Mouse (Mus musculus) adrenal gland, postnatal 4 days (tissue): ENCODE data around the gene Kdm7a. TPM values are rescaled to one million over a fixed set of nuclear protein-coding genes. Genes with fewer than 3 reads are reported as not detected.
A peak's percentile ranks its signal among the peaks of the same experiment; 100 is the strongest.

Experiments
- DNase-seq, 2 experiments: peaks; one replicate each; pipeline ENCODE4 v3.0.0; 2021 to 2022; ENCODE audit warnings: low spot score in 2 of 2, mixed read lengths in 2 of 2
- long read RNA-seq, 2 experiments: library from polyadenylated mRNA; stranded (forward); transcript quantifications; one replicate each; pipeline ENCODE4 v2.0.0; 2021
- total RNA-seq, 2 experiments: library from RNA; stranded (reverse); gene quantifications; 2 replicates each; pipeline ENCODE4 v1.2.3; 2021

Kdm7a gene
- total RNA-seq: 10 to 100 TPM; 15.3 to 17.6 TPM
- long read RNA-seq, experiment 1, partial matches to known transcripts: 1 of 2 reads
- long read RNA-seq, experiment 1, other reads (novel, unspliced or antisense): 1 of 2 reads
- long read RNA-seq, experiment 2, full-length matches to known transcripts: 1 of 9 reads
- long read RNA-seq, experiment 2, partial matches to known transcripts: 1 of 9 reads
- long read RNA-seq, experiment 2, other reads (novel, unspliced or antisense): 7 of 9 reads

DNA sequence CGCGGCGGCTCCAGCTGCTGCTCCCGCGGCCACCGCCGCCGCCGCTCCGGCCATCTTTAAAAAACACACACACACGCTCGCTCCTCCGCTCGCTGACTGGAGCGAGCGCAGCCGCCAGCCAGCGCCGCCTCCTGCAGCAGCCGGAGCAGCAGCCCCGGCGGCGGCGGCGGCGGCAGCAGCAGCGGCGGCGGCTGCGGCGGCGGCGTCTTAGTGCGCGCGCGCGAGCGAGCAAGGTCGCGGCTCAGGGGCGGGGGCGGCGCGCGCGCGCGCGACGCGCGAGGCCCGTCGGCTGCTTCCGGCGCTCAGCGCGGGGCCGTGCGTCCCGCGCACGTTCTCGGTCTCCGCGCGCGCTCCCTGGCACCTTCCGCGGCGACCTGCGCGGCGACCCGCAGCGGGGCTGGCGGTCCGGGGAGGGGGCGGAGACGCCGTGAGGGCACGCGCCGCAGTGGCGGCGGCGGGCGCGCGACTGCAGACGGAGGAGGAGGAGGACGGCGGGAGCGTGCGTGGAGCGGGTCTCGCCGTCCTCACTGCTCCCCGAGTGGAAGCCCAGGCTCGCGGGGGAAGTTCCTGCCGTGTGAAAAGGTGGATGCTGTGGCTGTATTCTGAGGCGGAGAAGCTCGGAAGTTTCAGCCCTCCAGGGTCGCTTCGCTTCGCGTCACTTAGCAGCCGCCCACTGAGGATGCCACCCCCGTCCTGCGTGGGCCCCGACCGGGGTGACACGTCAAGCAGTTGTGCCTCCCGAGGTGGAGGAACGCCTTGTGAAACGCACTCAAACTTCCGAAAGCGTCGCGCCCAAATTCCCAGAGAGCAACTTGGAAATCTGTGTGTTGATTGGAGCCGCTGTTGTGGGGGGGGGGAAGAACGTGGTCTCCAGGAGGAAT lies at the start of gene Kdm7a:
Kdm7a (minus strand) TSS at position 209 of the 881 bp plus-strand sequence.
- peak; percentile 70 to 72 for DNase-seq

DNA sequence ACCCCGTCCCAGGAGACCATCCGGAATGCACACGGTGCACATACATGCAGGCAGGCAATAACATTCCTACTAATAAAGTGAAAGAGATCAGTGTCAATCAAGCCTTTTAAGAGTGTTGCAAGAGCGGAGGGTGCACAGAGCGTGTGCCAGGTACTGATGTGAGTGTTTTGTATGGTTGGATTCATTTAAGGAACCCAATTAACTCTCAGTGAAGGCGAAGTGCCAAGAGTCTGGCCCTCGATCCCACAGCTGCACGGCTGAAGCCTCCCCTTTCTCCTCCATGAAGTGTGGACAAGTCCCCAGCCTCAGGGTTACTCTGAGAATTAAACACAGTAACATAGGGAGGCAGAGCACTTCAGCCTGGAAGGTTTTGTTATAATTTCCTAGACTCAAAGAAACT lies 48.7 kb upstream of the Kdm7a start:
- no peak for DNase-seq

DNA sequence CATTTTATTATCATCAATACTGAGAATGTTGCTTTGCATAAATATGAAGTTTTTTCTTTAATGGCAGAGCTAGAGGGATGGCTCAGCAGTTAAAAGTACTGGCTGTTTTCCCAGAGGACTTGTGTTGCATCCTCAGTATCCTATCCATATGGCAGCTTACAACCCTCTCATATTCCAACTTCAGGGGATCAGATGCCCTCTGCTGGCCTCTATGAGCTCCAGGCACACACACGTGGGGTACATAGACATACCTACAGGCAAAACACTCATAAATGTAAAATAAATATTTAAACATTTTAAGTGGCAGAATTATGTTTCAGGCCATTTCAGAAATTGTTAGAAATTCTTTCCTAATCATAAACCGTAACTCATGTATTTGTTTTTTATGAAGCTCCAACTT lies 43.5 kb upstream of the Kdm7a start:
- DNase-seq: no peak

DNA sequence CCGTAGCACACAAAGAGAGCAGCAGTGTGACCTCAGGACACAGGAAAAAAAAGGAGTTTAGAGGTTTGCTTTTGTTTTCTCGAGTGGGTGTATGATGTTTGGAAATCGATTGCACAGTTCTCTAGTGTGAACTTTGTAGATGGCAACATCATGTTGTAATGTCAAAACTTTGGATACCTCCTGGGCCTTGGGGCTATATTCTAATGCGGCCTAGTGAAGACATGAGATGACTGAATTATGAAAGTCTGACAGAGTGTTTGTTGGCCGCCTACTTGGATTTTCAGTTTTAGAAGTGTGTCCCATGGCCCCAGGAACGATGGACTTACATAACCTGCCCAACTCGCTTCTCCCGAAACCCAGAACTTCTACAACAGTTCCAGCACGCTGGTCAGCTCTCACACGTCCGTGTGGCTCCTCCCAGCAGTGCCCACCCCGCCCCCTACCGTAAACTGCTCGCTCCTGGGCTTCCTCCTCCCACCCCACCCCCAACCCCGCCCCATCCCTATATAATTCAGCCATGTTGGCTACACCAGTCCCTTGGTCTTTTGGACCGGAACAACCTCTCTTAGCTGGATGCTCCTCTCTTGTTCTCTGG lies 42.7 kb upstream of the Kdm7a start:
- DNase-seq: no peak

DNA sequence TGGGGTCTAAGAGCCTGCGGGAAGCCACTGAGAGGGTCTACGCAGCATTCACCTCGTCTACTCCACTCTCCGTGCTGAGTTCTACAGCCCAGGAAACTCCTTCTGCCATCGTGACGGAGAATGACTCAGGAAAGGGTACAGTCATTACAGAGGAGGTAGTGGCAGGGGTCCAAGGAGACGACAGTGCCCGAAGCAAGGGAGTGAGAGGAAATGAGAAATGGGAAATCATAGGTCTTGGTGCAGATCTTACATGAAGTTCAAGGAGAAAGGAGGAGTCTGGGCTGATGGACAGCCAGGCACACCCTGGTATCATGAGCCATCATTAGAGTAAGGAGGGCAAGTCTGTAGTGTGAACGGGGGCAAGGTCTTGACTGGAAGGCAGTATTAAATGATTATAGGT lies 37.5 kb upstream of the Kdm7a start:
- DNase-seq: no peak

DNA sequence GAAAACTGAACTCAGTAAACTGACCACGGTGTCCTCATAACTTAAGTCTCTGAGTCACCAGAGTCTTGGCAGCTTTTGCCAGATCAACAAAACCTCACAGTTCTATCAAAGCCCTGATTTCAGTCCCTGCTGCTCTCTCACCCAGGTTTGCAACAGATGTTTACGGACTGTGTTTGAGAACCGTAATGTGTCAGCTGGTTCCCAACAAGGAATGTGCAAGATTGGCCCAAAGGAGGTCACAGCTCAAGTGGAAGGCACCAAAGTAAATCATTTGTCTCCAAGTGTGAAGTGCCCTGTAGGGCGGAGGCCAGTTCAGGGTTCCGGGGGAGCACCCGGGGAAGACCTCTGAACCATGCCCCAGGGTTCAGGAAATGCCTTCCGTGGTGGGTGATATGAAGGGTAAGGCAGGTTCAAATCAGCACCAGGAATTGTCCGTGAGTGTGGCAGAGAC lies 36.9 kb upstream of the Kdm7a start:
- DNase-seq: no peak

DNA sequence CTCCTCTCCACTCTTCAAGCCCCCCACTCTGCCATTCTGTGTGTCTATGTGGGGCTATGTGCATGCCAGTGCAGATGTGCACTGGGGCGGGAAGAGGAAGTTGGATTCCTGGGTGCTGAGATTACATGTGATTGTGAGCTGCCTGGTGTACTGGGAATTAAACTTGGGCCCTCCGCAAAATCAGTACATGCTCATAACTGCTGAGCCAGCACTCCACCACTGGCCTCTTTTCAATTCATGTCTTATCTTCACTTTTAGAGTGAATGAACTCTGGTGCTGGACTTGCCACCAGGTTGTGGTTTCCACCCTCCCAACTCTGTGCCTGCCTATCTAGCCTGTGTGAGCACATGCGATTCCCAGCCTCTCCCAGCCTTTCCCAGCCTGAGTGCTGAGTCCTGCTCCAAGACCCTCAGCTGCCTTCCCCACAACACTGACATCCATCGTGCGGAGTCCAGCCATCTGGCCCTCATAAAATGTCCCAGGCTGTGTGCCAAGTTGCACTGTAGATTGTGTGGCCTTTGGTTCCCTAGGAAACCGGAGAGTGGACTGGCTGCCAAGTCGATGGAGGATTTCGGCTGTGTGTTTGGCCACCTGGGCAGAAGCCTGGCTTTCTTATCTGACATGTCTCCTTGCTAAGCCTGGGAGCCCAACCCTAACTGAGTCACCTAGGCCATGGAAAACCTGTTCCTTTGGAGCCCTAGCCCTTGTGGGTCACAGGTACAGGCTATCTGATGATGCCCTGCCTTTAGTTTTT lies 36.3 kb upstream of the Kdm7a start:
- peak; percentile 43 to 66 for DNase-seq

DNA sequence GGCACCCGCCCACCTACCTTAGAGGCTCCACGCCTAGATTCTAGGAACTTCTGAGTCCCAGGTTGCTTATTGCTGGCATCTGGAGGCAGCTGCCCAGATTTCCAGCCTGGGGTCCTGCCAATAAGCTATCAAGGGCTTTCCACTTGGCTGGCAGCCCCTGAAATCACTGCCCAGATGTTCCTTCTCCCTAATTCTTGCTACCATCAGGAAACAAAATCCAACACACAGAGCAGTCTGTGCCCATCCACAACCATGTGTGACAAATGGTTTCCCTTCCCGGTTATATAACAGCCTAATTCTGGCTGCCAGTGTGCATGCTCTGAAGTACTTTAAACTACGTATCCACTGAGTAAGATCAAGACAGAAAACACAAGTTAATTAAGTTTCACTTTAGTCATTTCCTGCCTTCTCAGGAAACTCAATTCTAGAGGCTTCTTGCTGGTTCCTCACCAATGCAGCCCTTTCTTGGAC lies 34.9 kb upstream of the Kdm7a start:
- no peak for DNase-seq

DNA sequence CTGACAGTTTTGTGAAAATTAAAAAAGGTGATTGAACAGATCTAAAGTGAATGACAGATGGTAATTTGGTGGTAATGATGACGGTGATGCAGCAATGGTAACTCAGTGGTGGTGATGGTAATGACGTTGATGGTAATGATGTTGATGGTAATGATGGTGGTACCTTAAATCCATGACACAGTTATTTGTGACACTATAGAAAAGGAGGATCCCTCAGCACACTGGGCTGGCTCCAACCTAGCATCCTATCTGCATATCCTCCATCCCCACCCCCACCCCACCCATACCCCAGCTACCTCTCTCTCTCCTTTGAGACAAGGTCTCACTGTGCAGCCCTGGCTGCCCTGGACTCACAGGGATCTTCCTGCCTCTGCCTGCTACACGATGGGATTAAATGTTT lies 34.4 kb upstream of the Kdm7a start:
- no peak for DNase-seq

DNA sequence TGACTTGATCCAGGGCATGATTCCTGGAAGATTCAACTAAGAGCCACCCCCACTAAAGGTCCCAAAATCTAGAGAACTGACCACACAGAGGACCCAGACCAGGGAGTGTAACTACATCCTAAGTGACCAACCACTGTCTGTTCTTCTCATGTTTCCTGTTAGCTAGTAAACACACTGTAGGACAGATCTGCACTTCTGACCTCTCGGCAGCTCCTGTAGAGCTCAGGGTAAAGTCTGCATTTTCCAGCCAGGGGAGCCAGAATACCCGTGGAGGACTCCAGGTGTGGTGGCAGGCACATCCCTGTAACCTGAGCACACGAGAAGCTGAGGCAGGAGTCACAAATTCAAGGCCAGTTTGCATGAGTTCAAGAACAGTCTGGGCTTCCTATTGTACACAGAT lies 31.3 kb upstream of the Kdm7a start:
- no peak for DNase-seq

DNA sequence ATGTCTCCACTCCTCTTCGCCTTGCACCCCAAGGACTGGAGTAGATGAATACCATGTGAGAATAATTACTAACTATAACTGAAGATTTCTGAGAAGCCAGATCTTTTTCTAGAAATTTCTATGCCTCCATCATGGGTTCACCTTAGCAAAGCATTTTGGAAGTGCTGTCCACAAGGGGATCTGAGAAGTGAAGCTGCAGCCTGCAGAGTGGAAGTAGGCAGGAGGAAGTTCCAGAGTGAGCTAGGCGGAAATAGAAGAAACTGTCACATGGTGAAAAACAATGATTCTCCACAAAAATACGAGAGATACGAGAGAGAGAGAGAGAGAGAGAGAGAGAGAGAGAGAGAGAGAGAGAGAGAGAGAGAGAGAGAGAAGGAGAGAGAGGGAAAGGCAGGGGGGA lies 26.0 kb upstream of the Kdm7a start:
- no peak for DNase-seq

DNA sequence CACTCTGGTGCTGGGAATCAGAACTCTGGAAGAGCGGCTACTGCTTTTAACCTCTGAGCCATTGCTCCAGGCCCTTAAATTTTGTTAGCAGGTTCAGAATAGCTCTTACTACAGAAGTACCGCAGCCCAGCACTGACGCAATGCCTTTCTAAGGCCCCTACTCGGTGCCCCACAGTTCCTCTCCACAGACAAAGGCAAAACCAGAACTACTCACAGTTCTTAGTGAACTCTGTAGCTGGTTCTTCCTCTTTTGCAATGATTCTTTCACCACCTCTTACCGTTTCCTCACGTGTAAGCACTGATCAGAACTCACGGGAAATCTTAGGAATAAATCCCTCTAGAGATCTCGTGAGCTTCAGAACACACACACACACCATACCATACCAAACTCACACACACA lies 24.1 kb upstream of the Kdm7a start:
- DNase-seq: no peak

DNA sequence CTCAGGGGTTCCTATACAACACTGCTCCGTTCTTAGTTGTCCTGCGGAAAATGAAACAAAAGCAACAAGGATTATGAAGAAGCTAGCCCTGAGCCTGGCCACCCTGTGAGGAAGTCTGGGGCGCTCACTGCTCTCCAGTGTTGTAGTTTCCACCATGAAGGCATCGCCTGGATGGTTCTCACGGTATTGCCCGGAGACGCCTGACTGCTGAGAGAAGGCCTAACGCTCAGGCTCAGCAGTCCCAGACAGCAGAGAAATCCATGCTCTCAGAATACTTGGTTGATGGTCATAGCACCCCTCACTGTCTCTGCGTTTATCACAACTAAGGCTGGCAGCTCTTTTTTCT lies 20.0 kb upstream of the Kdm7a start:
- DNase-seq: no peak

DNA sequence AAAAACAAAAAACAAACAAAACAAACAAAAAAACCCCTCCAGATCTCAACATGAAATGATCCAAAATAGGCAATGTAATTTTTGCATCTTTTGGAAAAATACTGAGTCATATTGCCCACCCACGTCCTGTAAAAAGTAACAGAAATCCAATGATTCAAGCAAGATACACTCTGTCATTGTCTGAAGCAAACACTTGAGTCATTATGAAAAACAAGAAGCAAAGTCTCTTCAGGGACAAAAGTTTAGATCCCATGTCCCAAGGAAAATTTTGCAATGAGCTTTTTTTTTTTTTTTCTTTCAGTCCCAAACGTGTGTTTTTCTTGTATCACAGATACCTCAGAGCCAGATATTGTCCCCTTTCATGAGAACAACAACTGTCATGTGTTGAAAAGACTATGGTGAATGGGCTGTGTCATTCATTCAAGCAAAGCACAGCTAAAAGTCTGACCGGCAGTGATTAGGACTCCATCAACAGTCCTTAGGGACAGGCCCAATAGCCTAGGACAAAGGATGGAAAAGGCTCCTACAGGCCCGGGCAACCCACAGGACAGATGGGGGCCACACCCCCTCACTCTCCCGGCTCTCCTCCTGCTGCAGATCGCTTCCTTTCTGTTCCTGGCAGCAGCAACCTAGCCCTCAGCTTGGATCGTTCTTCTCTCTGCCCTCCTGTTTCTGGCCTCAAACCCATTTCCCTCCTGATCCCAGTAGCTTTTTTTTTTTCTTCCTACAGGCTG lies 19.5 kb upstream of the Kdm7a start:
- DNase-seq: no peak

DNA sequence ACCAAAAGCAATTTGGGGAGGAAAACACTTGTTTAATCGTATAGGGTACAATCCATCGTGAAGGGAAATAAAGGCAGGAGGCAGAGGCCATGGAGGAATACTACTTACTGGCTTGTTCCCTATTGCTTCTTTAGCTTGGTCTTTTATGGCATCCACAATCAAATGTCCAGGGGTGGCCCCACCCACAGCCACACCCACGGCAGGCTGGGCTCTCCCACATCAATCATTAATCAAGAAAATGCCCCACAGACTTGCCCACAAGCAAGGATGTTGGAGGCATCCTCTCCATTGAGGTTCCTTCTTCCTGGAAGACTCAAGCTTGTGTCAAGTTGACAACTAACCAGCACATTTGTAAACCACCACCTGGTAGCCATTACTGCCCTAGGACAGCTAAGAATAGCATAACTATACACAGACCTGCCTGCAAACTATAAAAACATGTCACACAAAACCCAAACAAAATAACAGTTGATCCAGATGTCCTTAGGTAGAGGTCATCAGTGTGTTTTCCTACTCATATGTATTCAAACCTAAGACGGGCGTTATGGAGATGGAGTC lies 16.8 kb upstream of the Kdm7a start:
- DNase-seq: no peak

DNA sequence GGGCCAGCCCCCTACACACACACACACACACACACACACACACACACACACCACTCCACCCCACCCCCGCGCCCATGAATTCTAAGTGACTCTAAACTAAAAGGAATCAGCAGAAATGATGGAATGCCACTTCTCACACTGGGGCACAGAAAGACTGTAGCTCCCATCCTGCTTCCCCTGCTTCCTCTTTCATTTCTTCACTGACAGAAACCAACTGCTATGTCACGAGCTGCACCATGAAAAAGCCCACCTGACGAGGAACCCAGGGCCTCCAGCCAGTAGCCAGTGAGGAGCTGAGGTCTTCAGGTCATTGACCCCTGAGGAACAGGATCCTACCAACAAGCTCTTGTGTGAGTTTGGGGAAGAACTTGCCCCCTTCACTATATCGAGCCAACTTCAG lies 15.9 kb upstream of the Kdm7a start:
- DNase-seq: no peak

DNA sequence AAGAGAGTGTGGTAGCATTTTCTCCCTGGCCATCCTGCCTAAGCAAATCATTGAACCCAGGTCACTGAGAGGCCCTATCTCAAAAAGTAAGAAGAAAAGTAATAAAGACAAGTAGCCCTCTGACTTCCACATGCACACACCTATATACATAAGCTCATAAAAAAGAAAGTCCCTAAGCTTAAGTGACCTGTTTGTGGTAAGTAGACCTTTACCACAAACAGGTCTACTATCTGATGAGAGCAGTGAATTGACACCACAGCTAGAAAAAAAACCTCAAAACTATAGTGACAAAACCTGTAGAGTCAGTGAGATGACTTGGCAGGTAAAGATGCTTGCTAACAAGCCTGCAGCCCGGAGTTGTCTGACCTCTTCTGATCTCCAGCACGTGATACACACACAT lies 11.4 kb upstream of the Kdm7a start:
- DNase-seq: no peak

DNA sequence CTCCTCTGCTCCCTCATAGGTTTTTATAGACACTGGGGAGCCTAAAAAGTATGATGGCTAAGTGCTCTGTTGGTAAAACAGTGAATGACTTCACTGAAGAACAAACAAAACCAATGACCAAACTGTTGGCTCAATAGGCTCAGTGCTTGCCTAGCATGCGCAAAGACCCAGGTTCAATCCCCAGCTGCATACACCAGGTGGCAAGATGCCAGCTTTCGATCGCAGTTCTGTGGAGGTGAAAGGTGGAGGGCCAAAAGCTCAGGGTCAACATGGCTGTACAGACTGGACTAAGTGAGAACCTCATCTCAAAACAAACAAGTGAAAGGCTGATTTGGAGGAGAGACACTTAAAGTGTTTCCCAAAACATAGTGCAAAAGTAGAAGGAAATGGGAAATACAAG lies 10.5 kb upstream of the Kdm7a start:
- DNase-seq: no peak

DNA sequence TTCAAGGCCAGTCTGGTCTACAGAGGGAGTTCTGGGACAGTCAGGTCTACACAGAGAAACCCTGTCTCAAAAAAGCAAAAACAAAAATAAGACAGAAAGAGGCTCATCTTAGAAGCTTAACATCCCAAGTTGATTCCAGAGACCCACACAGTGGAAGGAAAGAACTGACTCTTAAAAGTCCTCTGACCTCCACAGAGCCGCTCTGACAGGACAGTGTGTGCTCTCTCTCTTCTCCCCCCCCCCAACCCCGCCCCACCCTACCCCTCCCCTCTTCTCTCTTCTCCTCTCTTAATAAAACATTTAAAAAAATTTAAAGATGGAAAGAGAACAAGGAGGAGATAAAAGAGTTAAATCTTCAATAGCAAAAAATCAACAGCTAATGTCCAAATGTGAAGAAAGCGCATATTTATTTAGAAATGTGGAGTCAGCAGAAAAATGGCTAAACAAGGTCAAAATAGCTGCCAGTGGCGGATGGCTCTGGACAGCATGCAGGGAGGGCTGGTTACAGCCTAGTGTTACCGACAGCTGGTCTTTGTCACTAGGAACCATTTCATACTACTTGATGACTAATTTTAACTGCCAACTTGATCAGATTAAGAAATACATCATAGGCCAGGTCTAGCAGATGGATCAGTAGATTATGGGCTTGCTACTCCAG lies 8.5 kb upstream of the Kdm7a start:
- DNase-seq: no peak

DNA sequence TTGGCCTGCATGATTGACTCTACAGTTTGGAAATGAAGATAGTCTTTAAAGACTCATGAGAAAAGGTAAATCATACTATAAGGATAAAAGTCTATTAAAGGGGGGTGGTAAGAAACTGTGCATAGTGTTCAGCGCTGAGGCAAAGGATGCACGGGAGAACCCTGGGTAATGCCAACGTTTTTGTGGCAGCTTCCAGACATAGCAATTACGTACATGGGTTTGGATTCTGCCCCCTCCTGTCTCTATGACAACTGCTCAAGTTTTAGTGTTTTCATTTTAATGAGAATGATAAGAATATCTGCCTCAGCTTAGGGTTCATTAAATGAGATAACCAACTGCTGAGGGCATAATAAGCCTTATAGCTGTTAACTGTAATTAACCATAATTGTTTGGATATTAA lies 3.1 kb upstream of the Kdm7a start:
- no peak for DNase-seq
